Mouse (Mus musculus) adrenal gland, adult (tissue): Measurements from ENCODE around the gene Olfr612.
"Not testable (repeated sequence)": the region's sequence is repeated elsewhere in the genome, so short reads cannot be mapped to it uniquely, and the experiment has no call there.

Experiments
- DNase-seq, 2 experiments: peaks; one replicate each; pipeline ENCODE4 v3.0.0; 2022 to 2023; ENCODE audit warnings: low spot score in 1 of 2; ENCODE audit not compliant: inconsistent age in 2 of 2

Gene Olfr612

DNA sequence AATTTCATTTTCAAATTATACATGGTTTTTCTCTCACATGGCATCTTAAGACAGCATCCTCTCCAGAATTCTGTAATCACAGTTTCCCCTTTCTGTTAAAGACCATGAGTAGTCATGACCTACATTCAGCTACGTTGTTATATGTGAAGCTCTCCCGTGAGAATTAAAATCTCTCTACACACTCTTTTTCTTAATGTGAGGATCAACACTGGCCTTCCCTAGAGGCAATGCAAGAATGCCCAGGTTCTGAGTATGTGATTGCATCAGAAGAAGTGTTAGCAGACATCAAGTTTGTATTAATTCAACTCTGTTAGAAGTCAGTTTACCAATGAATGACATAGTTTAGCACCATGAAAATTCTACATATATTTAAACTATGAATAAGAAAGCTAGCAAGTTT is at the start of gene Olfr612:
Gene Olfr612, minus strand, starts transcription at position 101 of the 400 bp plus-strand sequence.
- not testable (repeated sequence) for DNase-seq

DNA sequence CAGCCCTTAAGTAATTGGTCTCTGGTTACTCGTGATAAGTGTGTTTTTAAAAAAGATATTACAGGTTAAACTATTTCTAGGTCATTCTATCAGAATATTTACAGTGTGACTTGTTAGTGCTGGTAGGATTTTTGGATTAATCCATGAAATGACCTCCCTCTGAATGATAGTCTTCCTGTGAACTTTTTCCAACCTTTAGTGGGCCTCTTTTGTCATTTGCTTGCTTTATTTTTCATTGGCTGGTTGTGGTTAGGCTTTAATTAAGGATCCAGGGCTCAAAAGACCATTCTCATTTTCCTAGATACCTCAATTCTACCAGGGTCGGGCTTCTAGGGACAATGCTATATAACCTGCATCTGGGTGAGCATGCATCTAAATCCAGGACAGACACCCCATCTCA is 47.3 kb upstream of the Olfr612 start, which contains the start of gene Olfr618:
Gene Olfr618, plus strand, starts transcription at position 301 of the 400 bp plus-strand sequence.
- no peak for DNase-seq

DNA sequence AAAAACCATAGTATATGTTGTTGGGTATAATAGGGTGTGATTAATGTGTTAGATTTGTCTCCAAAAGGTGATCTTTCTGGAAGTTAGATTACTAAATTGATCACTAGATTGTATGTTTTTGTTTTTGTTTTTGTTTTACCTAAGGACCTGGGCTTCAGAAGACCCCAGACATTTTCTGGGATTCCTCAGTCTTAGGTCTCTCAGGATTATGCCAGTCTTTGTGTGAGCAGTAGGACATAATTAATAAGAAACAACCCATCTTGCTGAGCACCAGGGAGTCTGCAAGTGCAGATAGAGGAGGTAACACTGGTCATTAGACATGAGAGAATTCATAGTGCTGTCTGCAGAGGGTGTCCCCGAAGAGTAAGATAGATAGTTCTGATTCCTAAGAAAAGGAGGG is 30.2 kb upstream of the Olfr612 start, which contains the start of gene Olfr617:
Gene Olfr617, plus strand, starts transcription at position 301 of the 400 bp plus-strand sequence.
- DNase-seq, result no peak

DNA sequence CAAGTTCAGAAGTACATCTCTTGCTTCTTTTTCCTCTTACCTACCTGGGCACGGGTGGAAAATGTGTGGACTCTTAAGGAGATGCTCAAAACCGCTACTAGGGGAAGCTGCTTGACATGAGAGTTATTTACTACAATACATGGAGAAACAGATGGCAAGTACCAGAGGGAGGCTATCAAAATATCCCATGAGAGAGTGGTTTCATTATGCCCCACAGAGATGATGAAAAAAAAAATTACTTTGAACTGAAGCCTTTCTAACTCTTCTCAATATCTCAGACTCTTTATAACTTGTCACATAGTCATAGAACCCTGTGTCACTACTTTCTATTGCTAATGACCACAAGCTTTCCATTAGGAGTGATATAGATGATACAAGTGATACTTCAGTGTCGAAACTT is 26.5 kb upstream of the Olfr612 start, which contains the start of gene Olfr616:
Gene Olfr616, minus strand, starts transcription at position 101 of the 400 bp plus-strand sequence.
- no peak for DNase-seq

DNA sequence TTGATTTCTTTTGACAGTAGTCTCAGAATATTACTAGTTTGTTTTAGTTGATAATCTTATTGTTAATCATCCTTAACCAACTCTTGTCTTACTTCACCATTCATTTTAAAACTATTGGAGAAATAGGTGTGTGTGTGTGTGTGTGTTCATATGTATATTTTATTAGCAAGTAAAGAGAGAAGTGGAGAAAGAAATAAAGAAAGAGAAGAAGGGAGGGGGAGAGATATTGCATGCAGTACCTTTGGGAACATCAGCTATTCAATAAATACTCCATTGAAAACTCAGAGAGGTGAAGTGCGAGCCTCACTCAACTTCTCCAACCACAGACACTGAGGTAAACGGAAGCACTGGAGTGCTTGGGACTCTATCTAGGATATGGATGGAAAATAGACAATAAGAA is 13.3 kb upstream of the Olfr612 start, which contains the start of gene Olfr615:
Gene Olfr615, plus strand, starts transcription at position 301 of the 400 bp plus-strand sequence.
- no peak for DNase-seq

DNA sequence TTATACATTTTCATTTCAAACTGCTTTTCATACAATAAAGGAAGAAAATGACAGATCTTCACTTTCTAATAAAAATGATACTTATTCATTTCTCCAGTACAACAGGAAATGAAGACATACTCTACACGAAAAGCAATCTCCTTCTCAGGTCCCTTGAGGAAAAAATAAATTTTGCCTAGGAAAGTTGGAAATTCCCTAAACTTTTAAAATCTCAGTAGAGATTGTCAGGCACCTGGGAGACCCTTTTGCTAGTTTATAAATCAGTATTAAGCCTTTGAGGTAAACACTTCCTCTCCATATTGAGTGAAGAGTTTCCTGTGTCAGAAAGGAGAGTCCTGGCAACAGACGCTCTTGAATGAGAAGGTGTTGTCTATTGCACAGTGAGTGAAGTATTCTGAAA is 5.3 kb upstream of the Olfr612 start, which contains the start of gene Olfr613:
Gene Olfr613, plus strand, starts transcription at position 301 of the 400 bp plus-strand sequence.
- DNase-seq, result no peak

DNA sequence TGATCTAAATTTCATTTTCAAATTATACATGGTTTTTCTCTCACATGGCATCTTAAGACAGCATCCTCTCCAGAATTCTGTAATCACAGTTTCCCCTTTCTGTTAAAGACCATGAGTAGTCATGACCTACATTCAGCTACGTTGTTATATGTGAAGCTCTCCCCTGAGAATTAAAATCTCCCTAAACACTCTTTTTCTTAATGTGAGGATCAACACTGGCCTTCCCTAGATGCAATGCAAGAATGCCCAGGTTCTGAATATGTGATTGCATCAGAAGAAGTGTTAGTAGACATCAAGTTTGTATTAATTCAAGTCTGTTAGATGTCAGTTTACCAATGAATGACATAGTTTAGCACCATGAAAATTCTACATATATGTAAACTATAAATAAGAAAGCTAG is 21.8 kb downstream of the Olfr612 start, which contains the start of gene Olfr611:
Gene Olfr611, minus strand, starts transcription at position 101 of the 400 bp plus-strand sequence.
- not testable (repeated sequence) for DNase-seq

DNA sequence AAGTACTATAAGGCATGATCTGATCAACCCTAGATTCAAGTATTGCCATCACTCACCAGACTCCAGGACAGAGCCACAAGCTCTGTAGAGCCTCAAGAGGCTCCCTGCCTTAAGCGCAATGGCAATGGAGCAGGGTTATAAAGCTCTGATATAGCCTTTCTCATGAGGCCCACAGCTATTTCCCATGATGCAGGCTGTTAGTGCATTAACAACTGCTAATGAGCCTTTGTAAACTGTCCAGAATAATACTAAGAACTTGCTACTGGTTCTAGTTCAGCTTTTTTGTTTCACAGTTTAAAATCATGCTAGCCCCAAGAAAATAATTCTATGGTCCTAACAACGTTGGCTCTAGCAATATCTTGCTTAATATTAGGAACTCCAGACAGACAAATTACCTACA is 30.5 kb downstream of the Olfr612 start, which contains the start of gene Olfr610:
Gene Olfr610, minus strand, starts transcription at position 101 of the 400 bp plus-strand sequence.
- no peak for DNase-seq

DNA sequence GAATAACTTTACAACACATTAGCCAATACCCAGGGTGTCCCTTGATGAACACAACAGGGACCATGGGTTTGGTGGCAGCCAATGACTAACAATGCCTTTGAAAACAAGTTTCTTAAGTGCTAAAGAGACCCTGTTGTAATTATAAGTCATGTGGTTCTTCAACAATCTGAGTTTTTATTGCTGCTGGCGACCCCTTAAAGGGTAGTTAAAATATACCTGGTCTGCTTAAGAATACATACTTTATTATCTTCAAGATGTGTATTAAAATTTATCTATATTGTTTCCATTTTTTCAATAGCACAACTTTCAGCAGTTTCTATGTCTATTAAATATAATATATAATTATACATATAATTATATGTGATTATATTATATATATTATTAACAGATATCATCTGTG is 44.6 kb downstream of the Olfr612 start, which contains the start of gene Olfr609:
Gene Olfr609, minus strand, starts transcription at position 101 of the 400 bp plus-strand sequence.
- DNase-seq, result no peak
